Mouse (Mus musculus): ENCODE results near the gene Brpf1. TPM values are rescaled to one million over a fixed set of nuclear protein-coding genes. Genes with fewer than 3 reads are reported as not detected.
A peak's percentile ranks its signal among the peaks of the same experiment; 100 is the strongest.

The Brpf1 gene
- polyA plus RNA-seq, 1 experiment from 2014 or later: 26.4 TPM

- TF ChIP-seq CTCF (IDR thresholded peaks at IDR 0.05; ENCODE audit: low read depth): no peak
- Histone ChIP-seq H3K27me3 (ENCODE audit: insufficient read depth, low read length) (peaks cover 27% of the 10 kb centered on the region), H3K9me3 (ENCODE audit: low read depth, low read length) (no peaks in the 10 kb centered on the region), H3K4me1 (ENCODE audit: insufficient read depth) (no peaks in the 10 kb centered on the region), H3K36me3 (ENCODE audit: insufficient read depth) (no peaks in the 10 kb centered on the region), H3K9ac (no peak overlapping the region), H3K4me2 (no peak overlapping the region), H3K27ac (ENCODE audit: low read depth) (no peak overlapping the region), H3K4me3 (ENCODE audit: low read depth, low read length) (no peak overlapping the region)
- WGBS: 60% methylated on average over 4 of the region's 4 CpGs
- DNase-seq (no peak), ATAC-seq (ENCODE audit: insufficient read depth) (no peak)
Observed at GRCm38 (mm10) chr6:113287236-113287635, 19.7 kb upstream of the Brpf1 start.

- ATAC-seq (ENCODE audit: insufficient read depth) (no peak), DNase-seq (no peak)
- Histone ChIP-seq H3K27ac (ENCODE audit: low read depth) (no peak overlapping the region), H3K9ac (no peak overlapping the region), H3K36me3 (ENCODE audit: insufficient read depth) (no peaks in the 10 kb centered on the region), H3K4me2 (no peak overlapping the region), H3K27me3 (ENCODE audit: insufficient read depth, low read length) (peaks cover 6% of the 10 kb centered on the region; the same call in 1 of the 2 replicates), H3K4me1 (ENCODE audit: insufficient read depth) (no peaks in the 10 kb centered on the region), H3K9me3 (ENCODE audit: low read depth, low read length) (no peaks in the 10 kb centered on the region), H3K4me3 (ENCODE audit: low read depth, low read length) (no peak overlapping the region)
- WGBS: 84% methylated on average over 15 of the region's 15 CpGs
- no peak for TF ChIP-seq CTCF (IDR thresholded peaks at IDR 0.05; ENCODE audit: low read depth)
Observed at GRCm38 (mm10) chr6:113289346-113289745, 17.6 kb upstream of the Brpf1 start.

- Histone ChIP-seq H3K4me3 (ENCODE audit: low read depth, low read length) (no peak overlapping the region), H3K4me2 (no peak overlapping the region), H3K9me3 (ENCODE audit: low read depth, low read length) (no peaks in the 10 kb centered on the region), H3K4me1 (ENCODE audit: insufficient read depth) (no peaks in the 10 kb centered on the region), H3K36me3 (ENCODE audit: insufficient read depth) (no peaks in the 10 kb centered on the region), H3K27ac (ENCODE audit: low read depth) (no peak overlapping the region), H3K27me3 (ENCODE audit: insufficient read depth, low read length) (no peaks in the 10 kb centered on the region), H3K9ac (no peak overlapping the region)
- whole genome bisulfite sequencing: 66% methylated on average over 6 of the region's 6 CpGs
- ATAC-seq (ENCODE audit: insufficient read depth) (no peak), DNase-seq (no peak)
- no peak for TF ChIP-seq CTCF (IDR thresholded peaks at IDR 0.05; ENCODE audit: low read depth)
Observed at GRCm38 (mm10) chr6:113290346-113290745, 16.6 kb upstream of the Brpf1 start.

- Histone ChIP-seq H3K4me2 (no peak overlapping the region), H3K27ac (ENCODE audit: low read depth) (no peak overlapping the region), H3K36me3 (ENCODE audit: insufficient read depth) (no peaks in the 10 kb centered on the region), H3K4me3 (ENCODE audit: low read depth, low read length) (no peak overlapping the region), H3K4me1 (ENCODE audit: insufficient read depth) (no peaks in the 10 kb centered on the region), H3K9ac (no peak overlapping the region), H3K27me3 (ENCODE audit: insufficient read depth, low read length) (no peaks in the 10 kb centered on the region), H3K9me3 (ENCODE audit: low read depth, low read length) (no peaks in the 10 kb centered on the region)
- TF ChIP-seq CTCF (IDR thresholded peaks at IDR 0.05; ENCODE audit: low read depth): no peak
- WGBS: 70% methylated on average over 5 of the region's 5 CpGs
- no peak for ATAC-seq (ENCODE audit: insufficient read depth)
- no peak for DNase-seq
Observed at GRCm38 (mm10) chr6:113292938-113293337, 14.0 kb upstream of the Brpf1 start.

DNA sequence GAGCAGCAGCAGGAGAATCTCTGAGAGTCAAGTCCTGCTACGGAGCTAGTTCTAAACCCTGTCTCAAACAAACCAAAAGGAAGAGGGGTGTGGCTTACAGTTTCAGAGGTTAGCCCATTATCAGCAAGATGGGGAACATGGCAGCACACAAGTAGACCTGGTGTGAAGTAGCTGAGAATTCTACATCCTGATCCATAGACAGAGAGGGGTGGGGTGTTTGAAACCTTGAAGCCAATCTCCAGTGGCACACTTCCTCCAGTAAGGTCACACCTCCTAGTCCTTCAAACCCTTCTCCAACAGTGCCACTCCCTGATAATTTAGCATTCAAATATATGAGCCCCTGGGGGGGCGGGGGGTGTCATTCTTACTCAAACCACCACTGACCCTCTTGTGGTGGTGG lies 10.9 kb upstream of the Brpf1 start:
- no peak for TF ChIP-seq CTCF (IDR thresholded peaks at IDR 0.05; ENCODE audit: low read depth)
- H3K4me1 ChIP-seq (ENCODE audit: insufficient read depth): no peaks in the 10 kb centered on the region
- no peak overlapping the region for H3K4me3 ChIP-seq (ENCODE audit: low read depth, low read length)
- 75% methylated on average over 2 of the region's 2 CpGs for WGBS
- H3K36me3 ChIP-seq (ENCODE audit: insufficient read depth): no peaks in the 10 kb centered on the region
- ATAC-seq (ENCODE audit: insufficient read depth) (no peak), DNase-seq (no peak)
- H3K4me2 ChIP-seq: no peak overlapping the region
- H3K9ac ChIP-seq: no peak overlapping the region
- H3K9me3 ChIP-seq (ENCODE audit: low read depth, low read length): no peaks in the 10 kb centered on the region
- no peak overlapping the region for H3K27ac ChIP-seq (ENCODE audit: low read depth)
- H3K27me3 ChIP-seq (ENCODE audit: insufficient read depth, low read length): no peaks in the 10 kb centered on the region

DNA sequence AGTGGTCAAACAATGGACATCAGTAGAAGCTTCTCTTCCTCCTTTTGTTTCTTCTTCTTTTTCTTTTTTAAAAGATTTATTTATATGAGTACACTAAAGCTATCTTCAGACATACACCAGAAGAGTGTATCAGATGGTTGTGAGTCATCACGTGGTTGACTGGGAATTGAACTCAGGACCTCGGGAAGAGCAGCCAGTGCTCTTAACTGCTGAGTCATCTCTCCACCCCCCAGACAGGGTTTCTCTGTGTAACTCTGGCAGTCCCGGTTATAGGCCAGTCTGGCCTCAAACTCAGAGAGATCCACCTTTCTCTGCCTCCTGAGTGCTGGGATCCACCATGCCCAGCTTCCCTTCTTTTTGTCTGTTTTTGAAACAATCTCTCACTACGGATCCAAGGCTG lies 10.3 kb upstream of the Brpf1 start:
- H3K27ac ChIP-seq (ENCODE audit: low read depth): no peak overlapping the region
- no peaks in the 10 kb centered on the region for H3K4me1 ChIP-seq (ENCODE audit: insufficient read depth)
- no peak for TF ChIP-seq CTCF (IDR thresholded peaks at IDR 0.05; ENCODE audit: low read depth)
- H3K36me3 ChIP-seq (ENCODE audit: insufficient read depth): no peaks in the 10 kb centered on the region
- H3K4me3 ChIP-seq (ENCODE audit: low read depth, low read length): no peak overlapping the region
- whole genome bisulfite sequencing: 52% methylated on average over 4 of the region's 4 CpGs
- no peak overlapping the region for H3K9ac ChIP-seq
- ATAC-seq (ENCODE audit: insufficient read depth) (no peak), DNase-seq (no peak)
- no peaks in the 10 kb centered on the region for H3K27me3 ChIP-seq (ENCODE audit: insufficient read depth, low read length)
- H3K9me3 ChIP-seq (ENCODE audit: low read depth, low read length): no peaks in the 10 kb centered on the region
- H3K4me2 ChIP-seq: no peak overlapping the region

DNA sequence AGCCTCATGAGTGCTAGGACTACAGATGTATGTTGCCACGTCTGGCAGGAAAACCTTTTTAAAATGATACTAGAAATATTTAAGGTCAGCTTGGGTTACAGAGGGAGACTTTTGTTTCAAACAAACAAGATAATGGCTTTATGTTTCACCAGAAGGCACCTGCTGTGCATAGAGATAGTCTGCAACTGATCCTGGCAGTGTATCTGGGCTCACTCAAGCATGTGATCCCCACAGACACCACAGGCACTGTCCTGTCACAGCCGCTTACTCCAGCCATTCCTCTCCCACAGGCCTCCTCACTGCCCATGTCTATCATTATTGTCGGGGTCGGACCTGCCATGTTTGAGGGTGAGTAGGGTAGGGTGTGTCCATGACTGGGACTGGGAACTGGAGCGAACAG lies 5.6 kb upstream of the Brpf1 start:
- Histone ChIP-seq H3K9me3 (ENCODE audit: low read depth, low read length) (no peaks in the 10 kb centered on the region), H3K27ac (ENCODE audit: low read depth) (no peak overlapping the region), H3K36me3 (ENCODE audit: insufficient read depth) (no peaks in the 10 kb centered on the region), H3K4me3 (ENCODE audit: low read depth, low read length) (no peak overlapping the region), H3K4me2 (no peak overlapping the region), H3K9ac (no peak overlapping the region), H3K27me3 (ENCODE audit: insufficient read depth, low read length) (no peaks in the 10 kb centered on the region), H3K4me1 (ENCODE audit: insufficient read depth) (no peaks in the 10 kb centered on the region)
- ATAC-seq (ENCODE audit: insufficient read depth): no peak
- no peak for DNase-seq
- WGBS: 79% methylated on average over 5 of the region's 5 CpGs
- no peak for TF ChIP-seq CTCF (IDR thresholded peaks at IDR 0.05; ENCODE audit: low read depth)

- H3K4me1 ChIP-seq (ENCODE audit: insufficient read depth): no peaks in the 10 kb centered on the region
- no peak for ATAC-seq (ENCODE audit: insufficient read depth)
- H3K27me3 ChIP-seq (ENCODE audit: insufficient read depth, low read length): no peaks in the 10 kb centered on the region
- H3K9me3 ChIP-seq (ENCODE audit: low read depth, low read length): no peaks in the 10 kb centered on the region
- H3K9ac ChIP-seq: no peak overlapping the region
- H3K36me3 ChIP-seq (ENCODE audit: insufficient read depth): no peaks in the 10 kb centered on the region
- H3K4me3 ChIP-seq (ENCODE audit: low read depth, low read length): no peak overlapping the region
- TF ChIP-seq CTCF (IDR thresholded peaks at IDR 0.05; ENCODE audit: low read depth): peak; percentile 57
- no peak overlapping the region for H3K27ac ChIP-seq (ENCODE audit: low read depth)
- no peak overlapping the region for H3K4me2 ChIP-seq
- 29% methylated on average over 3 of the region's 3 CpGs for WGBS
- peak; percentile 63 for DNase-seq
Observed at GRCm38 (mm10) chr6:113302258-113302657, 4.7 kb upstream of the Brpf1 start.
